Mouse (Mus musculus) CH12.LX (cell line): ENCODE results near the gene Prkab1. TPM values are rescaled to one million over a fixed set of nuclear protein-coding genes. Genes with fewer than 3 reads are reported as not detected.

Source experiments
- DNase-seq: peaks from one replicate; pipeline ENCODE4 v3.0.0-alpha.2; 2013; ENCODE audit errors: extremely low read depth
- H3K27ac ChIP-seq: 2 replicates; pipeline ENCODE4 v1.5.1; 2012; ENCODE audit warnings: low read depth, mild to moderate bottlenecking, control low read depth, moderate library complexity; ENCODE audit not compliant: insufficient read depth
- H3K27me3 ChIP-seq: replicated peaks from 2 replicates; pipeline ENCODE3; 2012; ENCODE audit warnings: inconsistent platforms
- H3K36me3 ChIP-seq, 2 experiments: replicated peaks in 1 of 2; 2 replicates each; pipeline versions ENCODE3 to v1.6.1; 2012; ENCODE audit warnings: inconsistent platforms in 1 of 2, low read length in 1 of 2, mild to moderate bottlenecking in 1 of 2, mixed read lengths in 1 of 2, moderate library complexity in 1 of 2; ENCODE audit not compliant: control insufficient read depth in 1 of 2, insufficient read depth in 1 of 2
- H3K4me1 ChIP-seq, 2 experiments: 2 replicates each; pipeline ENCODE4 v1.6.1; 2012; ENCODE audit warnings: inconsistent platforms in 1 of 2, moderate library complexity in 1 of 2; ENCODE audit not compliant: insufficient read depth in 2 of 2, control insufficient read depth in 1 of 2
- H3K4me2 ChIP-seq: 2 replicates; pipeline ENCODE4 v1.6.1; 2012; ENCODE audit warnings: low read depth, mild to moderate bottlenecking, control low read depth; ENCODE audit not compliant: poor library complexity, insufficient read depth, severe bottlenecking
- H3K4me3 ChIP-seq, 3 experiments: fragments of 150-350 bp in 1 of 3; sonication (generic) in 1 of 3; replicated peaks in 1 of 3; 2 replicates each; pipeline versions ENCODE3 to v1.5.1; 2011 to 2012; ENCODE audit warnings: low read depth in 2 of 3, low read length in 2 of 3, mild to moderate bottlenecking in 2 of 3, moderate library complexity in 2 of 3, control low read depth in 1 of 3, improper control_type of control experiment in 1 of 3, inconsistent platforms in 1 of 3, mixed read lengths in 1 of 3; ENCODE audit not compliant: poor library complexity in 1 of 3
- H3K79me2 ChIP-seq: replicated peaks from 2 replicates; pipeline ENCODE4 v1.6.1; 2012; ENCODE audit warnings: mild to moderate bottlenecking, moderate library complexity; ENCODE audit not compliant: control insufficient read depth, poor library complexity, insufficient read depth, severe bottlenecking; ENCODE audit errors: extremely low read depth
- H3K9ac ChIP-seq: 2 replicates; pipeline ENCODE4 v1.6.1; 2012; ENCODE audit warnings: low read depth, mild to moderate bottlenecking, control low read depth, moderate library complexity; ENCODE audit not compliant: insufficient read depth
- H3K9me3 ChIP-seq: replicated peaks from 2 replicates; pipeline ENCODE3; 2012; ENCODE audit warnings: low read length, inconsistent platforms, mixed read lengths
- BHLHE40 ChIP-seq: IDR thresholded peaks from 2 replicates; pipeline ENCODE4 v1.6.1; 2011; ENCODE audit warnings: mild to moderate bottlenecking, low read depth, low read length, improper control_type of control experiment
- CTCF ChIP-seq, 2 experiments: IDR thresholded peaks in 1 of 2; conservative IDR thresholded peaks in 1 of 2; 2 replicates each; pipeline ENCODE4 v1.5.1; 2011 to 2012; ENCODE audit warnings: low read depth in 2 of 2, low read length in 2 of 2, improper control_type of control experiment in 1 of 2, inconsistent platforms in 1 of 2, mild to moderate bottlenecking in 1 of 2, moderate library complexity in 1 of 2
- ELF1 ChIP-seq: IDR thresholded peaks from 2 replicates; pipeline ENCODE4 v1.6.1; 2014; ENCODE audit warnings: low read depth, mild to moderate bottlenecking, inconsistent platforms, low read length, improper control_type of control experiment
- ETS1 ChIP-seq: conservative IDR thresholded peaks from 2 replicates; pipeline ENCODE4 v1.6.1; 2012; ENCODE audit warnings: low read depth, mild to moderate bottlenecking, inconsistent platforms, low read length, improper control_type of control experiment, moderate library complexity
- HCFC1 ChIP-seq: IDR thresholded peaks from 2 replicates; pipeline ENCODE4 v1.6.1; 2012; ENCODE audit warnings: low read depth, mild to moderate bottlenecking, inconsistent platforms, low read length, improper control_type of control experiment
- JUND ChIP-seq: conservative IDR thresholded peaks from 2 replicates; pipeline ENCODE4 v1.6.1; 2011; ENCODE audit warnings: low read depth, low read length, improper control_type of control experiment
- KAT2A ChIP-seq: IDR thresholded peaks from 2 replicates; pipeline ENCODE4 v1.6.1; 2012; ENCODE audit warnings: low read length, improper control_type of control experiment, inconsistent platforms; ENCODE audit not compliant: insufficient replicate concordance
- MAFK ChIP-seq: IDR thresholded peaks from 2 replicates; pipeline ENCODE4 v1.6.1; 2011; ENCODE audit warnings: low read length, improper control_type of control experiment; ENCODE audit not compliant: insufficient replicate concordance
- MAZ ChIP-seq: IDR thresholded peaks from 2 replicates; pipeline ENCODE4 v1.6.1; 2012; ENCODE audit warnings: low read depth, mild to moderate bottlenecking, inconsistent platforms, low read length, improper control_type of control experiment, moderate library complexity
- NELFE ChIP-seq: IDR thresholded peaks from 2 replicates; pipeline ENCODE4 v1.6.1; 2011; ENCODE audit warnings: low read depth, low read length, improper control_type of control experiment
- PAX5 ChIP-seq: IDR thresholded peaks from 2 replicates; pipeline ENCODE4 v1.6.1; 2012; ENCODE audit warnings: low read length, inconsistent platforms, mixed read lengths
- POLR2A ChIP-seq: IDR thresholded peaks from 2 replicates; pipeline ENCODE4 v1.6.1; 2011; ENCODE audit warnings: low read depth, mild to moderate bottlenecking, improper control_type of control experiment, low read length
- POLR2AphosphoS2 ChIP-seq: IDR thresholded peaks from 2 replicates; pipeline ENCODE4 v1.6.1; 2011; ENCODE audit warnings: low read depth, low read length, improper control_type of control experiment
- RAD21 ChIP-seq: IDR thresholded peaks from 2 replicates; pipeline ENCODE4 v1.6.1; 2011; ENCODE audit warnings: low read depth, mild to moderate bottlenecking, low read length, improper control_type of control experiment, moderate library complexity
- RCOR1 ChIP-seq: conservative IDR thresholded peaks from 2 replicates; pipeline ENCODE4 v1.6.1; 2012; ENCODE audit warnings: low read depth, mild to moderate bottlenecking, inconsistent platforms, low read length, improper control_type of control experiment
- SIN3A ChIP-seq: IDR thresholded peaks from 2 replicates; pipeline ENCODE4 v1.6.1; 2012; ENCODE audit warnings: low read length, improper control_type of control experiment, inconsistent platforms
- TCF12 ChIP-seq: IDR thresholded peaks from 2 replicates; pipeline ENCODE4 v1.6.1; 2014; ENCODE audit warnings: low read depth, mild to moderate bottlenecking, inconsistent platforms, low read length, improper control_type of control experiment
- USF2 ChIP-seq: conservative IDR thresholded peaks from 2 replicates; pipeline ENCODE4 v1.6.1; 2011; ENCODE audit warnings: low read depth, low read length, improper control_type of control experiment
- ZC3H11A ChIP-seq: IDR thresholded peaks from 2 replicates; pipeline ENCODE4 v1.6.1; 2012; ENCODE audit warnings: low read depth, mild to moderate bottlenecking, inconsistent platforms, low read length, improper control_type of control experiment
- ZKSCAN1 ChIP-seq: IDR thresholded peaks from 2 replicates; pipeline ENCODE4 v1.6.1; 2012; ENCODE audit warnings: low read depth, inconsistent platforms, low read length, improper control_type of control experiment, borderline replicate concordance
- dilution Hi-C: fragments of 300-500 bp; cut with MboI; formaldehyde crosslinking; loops from 2 replicates; pipeline ENCODE4 v1.14.3; 2020; ENCODE audit warnings: low sequenced_read_pairs; ENCODE audit not compliant: extremely low pct_unique_long_range_greater_than_20kb, extremely low pct_ligation_motif_present
- in situ Hi-C: fragments of 300-500 bp; cut with MboI; formaldehyde crosslinking; loops from 3 replicates; pipeline ENCODE4 v1.14.3; 2019; ENCODE audit warnings: low sequenced_read_pairs, low pct_ligation_motif_present, low pct_unique_long_range_greater_than_20kb, mixed read lengths
- polyA plus RNA-seq: library from polyadenylated mRNA; unstranded; fragments of >175 nt; gene quantifications from 2 replicates; pipeline ENCODE4 v1.2.1, GENCODE M21; 2012; ENCODE audit warnings: low read depth; ENCODE audit not compliant: insufficient read length
- total RNA-seq, 2 experiments: library from RNA; depleted of rRNA; stranded (reverse); fragments of 300-350 nt in 1 of 2; fragments of >200 nt in 1 of 2; gene quantifications; 2 replicates each; pipeline ENCODE4 v1.2.3; 2012 to 2014

The Prkab1 gene
- total and polyA plus RNA-seq, 3 experiments: 20.1 to 26.8 (median 24.1) TPM

DNA sequence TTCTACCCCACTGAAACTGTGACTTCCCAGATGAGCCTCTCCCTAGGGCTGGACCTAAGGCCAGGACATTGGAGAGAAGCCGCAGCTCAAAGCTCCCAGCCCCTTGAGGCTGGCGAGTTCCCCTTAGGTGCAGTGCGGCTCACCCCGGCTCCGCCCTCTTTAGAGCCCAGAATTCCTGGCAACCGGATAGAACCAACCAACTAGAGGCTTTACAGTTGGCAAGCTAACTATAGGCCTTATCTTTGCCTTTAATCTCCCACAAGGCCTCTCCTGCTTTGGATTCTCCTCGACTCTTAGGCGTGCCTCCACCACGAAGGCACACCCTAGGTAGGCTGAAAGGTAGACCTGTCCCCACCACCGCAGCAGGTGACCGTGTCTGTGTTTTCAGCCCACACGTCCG, 16.6 kb downstream of the Prkab1 start:
- no peaks in the 10 kb centered on the region for H3K79me2 ChIP-seq
- no peak overlapping the region for H3K4me2 ChIP-seq
- peaks cover 13 to 35% of the 10 kb centered on the region in 2 experiments; a peak in 3 of 4 replicates for H3K4me1 ChIP-seq
- no peaks in the 10 kb centered on the region for H3K27me3 ChIP-seq
- DNase-seq: no peak
- H3K36me3 ChIP-seq: peaks cover 20 to 51% of the 10 kb centered on the region in 2 experiments
- no peaks in the 10 kb centered on the region for H3K9me3 ChIP-seq
- in situ Hi-C loops (no loop called here), dilution Hi-C loops (no loop called here)
- H3K4me3 ChIP-seq: no peak overlapping the region
- H3K9ac ChIP-seq: no peak overlapping the region
- TF ChIP-seq USF2: no peak
- TF ChIP-seq SIN3A: no peak
- no peak for TF ChIP-seq ZKSCAN1
- TF ChIP-seq POLR2AphosphoS2: no peak
- no peak for TF ChIP-seq ELF1
- no peak for TF ChIP-seq NELFE
- TF ChIP-seq HCFC1: no peak
- no peak for TF ChIP-seq ZC3H11A
- TF ChIP-seq MAFK: no peak
- TF ChIP-seq RAD21: no peak
- no peak for TF ChIP-seq POLR2A
- no peak for TF ChIP-seq TCF12
- TF ChIP-seq CTCF (conservative IDR thresholded peaks at IDR 0.05 in 1 of 2, IDR thresholded peaks at IDR 0.05 in 1 of 2; ENCODE audit: low read depth in 2 of 2, low read length in 2 of 2): no peak
- no peak for TF ChIP-seq BHLHE40
- TF ChIP-seq ETS1: no peak
- no peak for TF ChIP-seq RCOR1
- no peak for TF ChIP-seq PAX5
- TF ChIP-seq MAZ: no peak
- TF ChIP-seq, all 38 proteins: peak for 0
- H3K27ac ChIP-seq: no peak overlapping the region

DNA sequence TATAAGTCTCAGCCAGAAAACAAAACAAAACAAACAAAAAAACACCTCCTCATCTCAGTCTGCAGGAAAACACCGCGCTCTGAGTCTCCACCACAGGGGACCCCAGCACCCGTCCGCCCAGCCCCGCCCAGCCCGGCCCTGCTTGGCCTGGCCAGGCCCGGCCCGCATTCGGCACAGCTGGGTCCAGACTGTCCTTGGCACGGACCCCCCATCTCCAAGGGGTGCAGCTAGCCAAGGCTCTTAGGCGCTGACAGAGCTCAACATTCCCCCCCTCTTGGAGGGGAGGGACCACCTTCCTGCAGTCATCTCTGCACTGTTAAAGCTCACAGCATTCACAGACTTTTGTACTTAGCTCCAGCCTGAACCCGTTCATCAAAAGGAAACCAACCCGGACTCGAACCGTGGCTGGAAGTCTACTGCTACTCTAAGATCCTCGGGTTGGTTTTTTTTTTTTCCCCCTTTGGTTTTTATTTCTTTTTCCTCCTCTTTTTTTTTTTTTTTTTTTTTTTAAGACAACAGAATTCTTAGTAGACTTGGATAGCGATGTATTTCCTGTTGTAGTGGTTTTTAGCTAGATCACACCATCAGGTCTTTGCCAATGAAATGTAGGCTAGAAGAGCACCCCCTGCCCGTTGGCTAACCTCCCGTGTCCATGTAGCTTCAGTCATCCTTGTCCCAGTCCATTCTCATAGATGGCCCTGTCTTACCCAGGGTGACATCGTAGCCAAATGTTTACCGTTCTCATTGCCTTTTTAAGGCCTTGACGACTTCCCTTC, 17.8 kb downstream of the Prkab1 start:
- in situ Hi-C loops (no loop called here), dilution Hi-C loops (no loop called here)
- Histone ChIP-seq H3K27ac (no peak overlapping the region), H3K4me3 (no peak overlapping the region), H3K9me3 (no peaks in the 10 kb centered on the region), H3K9ac (no peak overlapping the region), H3K4me2 (no peak overlapping the region), H3K27me3 (no peaks in the 10 kb centered on the region), H3K36me3 (peaks cover 20 to 59% of the 10 kb centered on the region in 2 experiments), H3K79me2 (no peaks in the 10 kb centered on the region), H3K4me1 (peaks cover 11 to 23% of the 10 kb centered on the region in 2 experiments; a peak in 3 of 4 replicates)
- TF ChIP-seq POLR2A: no peak
- no peak for TF ChIP-seq CTCF (conservative IDR thresholded peaks at IDR 0.05 in 1 of 2, IDR thresholded peaks at IDR 0.05 in 1 of 2; ENCODE audit: low read depth in 2 of 2, low read length in 2 of 2)
- TF ChIP-seq MAFK: no peak
- no peak for TF ChIP-seq KAT2A
- TF ChIP-seq JUND: no peak
- no peak for DNase-seq
